Mouse (Mus musculus) lung, adult 2 months (tissue): Measurements from ENCODE around the gene Ankrd55.

Source experiments
- CTCF ChIP-seq: fragments of 200-500 bp; IDR thresholded peaks from 2 replicates; pipeline ENCODE4 v1.5.1; 2011; ENCODE audit warnings: mild to moderate bottlenecking, low read length, control low read depth; ENCODE audit not compliant: insufficient read depth
- POLR2A ChIP-seq: fragments of 200-500 bp; IDR thresholded peaks from 2 replicates; pipeline ENCODE4 v1.6.1; 2011; ENCODE audit warnings: low read depth, mild to moderate bottlenecking, control low read depth, low read length, borderline replicate concordance; ENCODE audit errors: extremely low read depth

GRCm38 (mm10) chr13:112382956-112383355, 94.7 kb downstream of the Ankrd55 start:
- TF ChIP-seq CTCF (no peak), POLR2A (no peak)
